Mouse (Mus musculus) intestine, postnatal 0 days (tissue): ENCODE data around the gene Lypd3. TPM values are rescaled to one million over a fixed set of nuclear protein-coding genes. Genes with fewer than 3 reads are reported as not detected.

Source experiments
- ATAC-seq: fragments of 200-750 bp; cut with Nextera tagmentation; 2 replicates; pipeline ENCODE4 v1.8.0; 2017; ENCODE audit warnings: mild to moderate bottlenecking, moderate TSS enrichment, moderate library complexity
- H3K27ac ChIP-seq: fragments of 300-500 bp; sonication (generic); 2 replicates; pipeline ENCODE4 v1.5.1; 2014; ENCODE audit warnings: mild to moderate bottlenecking, low read depth, low read length, moderate library complexity
- H3K27me3 ChIP-seq: fragments of 300-500 bp; sonication (generic); replicated peaks from 2 replicates; pipeline ENCODE4 v1.6.1; 2014; ENCODE audit warnings: low read length, mixed read lengths; ENCODE audit not compliant: control insufficient read depth, insufficient read depth
- H3K36me3 ChIP-seq: fragments of 300-500 bp; sonication (generic); 2 replicates; pipeline ENCODE4 v1.6.1; 2014; ENCODE audit warnings: mild to moderate bottlenecking, moderate library complexity; ENCODE audit not compliant: control insufficient read depth, insufficient read depth
- H3K4me1 ChIP-seq: fragments of 300-500 bp; sonication (generic); replicated peaks from 2 replicates; pipeline ENCODE4 v1.6.1; 2014; ENCODE audit warnings: antibody characterized with exemption, low read length, mixed read lengths; ENCODE audit not compliant: control insufficient read depth, insufficient read depth
- H3K4me2 ChIP-seq: fragments of 300-500 bp; sonication (generic); replicated peaks from 2 replicates; pipeline ENCODE4 v1.6.1; 2014; ENCODE audit warnings: low read depth, mild to moderate bottlenecking, moderate library complexity
- H3K4me3 ChIP-seq: fragments of 300-500 bp; sonication (generic); 2 replicates; pipeline ENCODE4 v1.5.1; 2014; ENCODE audit warnings: low read depth, low read length
- H3K9ac ChIP-seq: fragments of 300-500 bp; sonication (generic); 2 replicates; pipeline ENCODE4 v1.6.1; 2014; ENCODE audit warnings: mild to moderate bottlenecking, low read depth, low read length
- H3K9me3 ChIP-seq: fragments of 300-500 bp; sonication (generic); 2 replicates; pipeline ENCODE4 v1.6.1; 2016; ENCODE audit warnings: mixed run types; ENCODE audit not compliant: control insufficient read depth
- CTCF ChIP-seq: sonication (generic); IDR thresholded peaks from 2 replicates; pipeline ENCODE4 v1.5.1; 2016; ENCODE audit warnings: low read depth, mild to moderate bottlenecking, control low read depth, antibody characterized with exemption, moderate library complexity
- WGBS: fragments of 180-500 bp; shearing (Covaris S2); extraction: QIAGEN DNeasy Blood & Tissue Kit; methylation state at CpG from one replicate; pipeline ENCODE4 v1.1.7; 2014; 5-methylcytosine and 5-hydroxymethylcytosine counted together
- polyA plus RNA-seq: library from polyadenylated mRNA; unstranded; fragments of >200 nt; fragmentation: Nextera tagmentation; extraction: Ambion mirVana; gene quantifications from 2 replicates; pipeline ENCODE4 v1.2.1, GENCODE M21; 2015

The Lypd3 gene
- polyA plus RNA-seq, 1 experiment from 2014 or later, result 0.13 TPM

DNA sequence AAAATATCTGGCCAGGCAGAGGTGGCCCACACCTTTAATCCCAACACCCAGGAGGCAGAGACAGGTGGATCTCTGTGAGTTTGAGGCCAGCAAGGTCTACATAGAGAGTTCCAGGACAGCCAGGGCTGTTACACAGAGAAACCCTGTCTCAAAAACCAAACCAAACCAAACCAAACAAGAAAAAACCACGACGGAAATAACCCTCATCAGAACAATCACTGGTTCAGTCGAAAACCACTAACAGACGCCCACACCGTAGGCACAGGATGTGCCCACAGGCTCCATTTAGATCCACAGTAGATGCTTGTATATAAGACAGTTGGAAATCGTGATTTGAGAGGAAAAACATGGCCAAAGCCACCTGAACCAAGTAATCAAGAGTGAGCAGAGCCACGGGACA, 8.6 kb downstream of the Lypd3 start:
- no peaks in the 10 kb centered on the region for H3K4me1 ChIP-seq

DNA sequence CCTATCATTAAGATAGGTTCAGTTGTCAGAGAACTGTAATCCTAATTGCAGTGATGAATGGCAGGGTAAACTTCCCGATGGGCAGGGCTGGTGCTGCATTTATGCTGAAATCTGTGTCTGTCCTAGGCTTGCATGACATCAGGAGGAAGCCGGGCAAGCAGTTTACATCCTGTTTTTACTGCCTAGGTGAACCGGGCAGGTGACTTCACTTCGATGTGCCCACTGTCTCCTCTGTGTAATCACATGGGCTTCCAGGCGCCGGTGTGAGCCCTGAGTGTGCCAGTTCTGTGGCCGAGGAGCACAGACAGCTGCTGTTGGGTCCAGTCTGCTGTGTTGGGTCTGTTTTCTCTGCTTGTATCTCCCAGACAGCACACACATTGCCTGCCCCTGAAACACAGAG, 10.1 kb downstream of the Lypd3 start:
- H3K36me3 ChIP-seq, result no peaks in the 10 kb centered on the region
- 55% methylated on average over 7 of the region's 7 CpGs for WGBS
- H3K27ac ChIP-seq, result no peak overlapping the region
- no peaks in the 10 kb centered on the region for H3K4me1 ChIP-seq
- no peaks in the 10 kb centered on the region for H3K9me3 ChIP-seq
- H3K4me2 ChIP-seq, result no peak overlapping the region
- ATAC-seq, result no peak
- H3K4me3 ChIP-seq, result no peak overlapping the region
- no peak for TF ChIP-seq CTCF
- H3K9ac ChIP-seq, result no peak overlapping the region
- peaks cover 2% of the 10 kb centered on the region; the same call in 1 of the 2 replicates for H3K27me3 ChIP-seq

More for the DNA sequence above, 8.6 kb downstream of the Lypd3 start:
- 65% methylated on average over 7 of the region's 7 CpGs for WGBS
- Histone ChIP-seq H3K9ac (no peak overlapping the region), H3K4me2 (no peak overlapping the region), H3K27me3 (peaks cover 13% of the 10 kb centered on the region; the same call in 1 of the 2 replicates), H3K36me3 (no peaks in the 10 kb centered on the region), H3K4me3 (no peak overlapping the region), H3K27ac (no peak overlapping the region), H3K9me3 (no peaks in the 10 kb centered on the region)
- no peak for TF ChIP-seq CTCF
- ATAC-seq, result no peak

DNA sequence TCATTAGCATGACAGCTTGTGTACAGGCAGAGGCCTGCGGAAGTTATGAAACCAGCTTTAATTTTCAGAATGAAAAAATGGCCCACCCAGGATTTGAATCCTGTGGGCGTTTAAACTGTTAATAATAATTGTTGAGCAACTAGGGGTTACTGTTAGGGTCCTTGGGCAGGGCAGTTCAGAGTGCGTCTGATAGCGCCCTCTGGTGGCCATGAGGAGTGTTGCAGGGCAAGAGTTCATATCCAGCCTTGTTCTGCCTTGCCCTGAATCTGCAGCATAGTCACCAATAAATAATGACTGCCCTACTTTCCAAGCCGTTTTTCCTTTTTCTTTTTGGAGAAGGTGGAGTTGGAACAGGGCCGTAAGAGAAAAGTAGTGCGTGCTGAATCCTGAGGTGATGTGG, 17.3 kb downstream of the Lypd3 start:
- H3K36me3 ChIP-seq, result no peaks in the 10 kb centered on the region
- WGBS, result 20% methylated on average over 7 of the region's 7 CpGs
- no peaks in the 10 kb centered on the region for H3K9me3 ChIP-seq
- H3K27me3 ChIP-seq, result no peaks in the 10 kb centered on the region
- no peak for ATAC-seq
- no peak overlapping the region for H3K9ac ChIP-seq
- H3K27ac ChIP-seq, result no peak overlapping the region
- H3K4me3 ChIP-seq, result no peak overlapping the region
- peak; percentile 91 for TF ChIP-seq CTCF
- H3K4me1 ChIP-seq, result no peaks in the 10 kb centered on the region
- no peak overlapping the region for H3K4me2 ChIP-seq

DNA sequence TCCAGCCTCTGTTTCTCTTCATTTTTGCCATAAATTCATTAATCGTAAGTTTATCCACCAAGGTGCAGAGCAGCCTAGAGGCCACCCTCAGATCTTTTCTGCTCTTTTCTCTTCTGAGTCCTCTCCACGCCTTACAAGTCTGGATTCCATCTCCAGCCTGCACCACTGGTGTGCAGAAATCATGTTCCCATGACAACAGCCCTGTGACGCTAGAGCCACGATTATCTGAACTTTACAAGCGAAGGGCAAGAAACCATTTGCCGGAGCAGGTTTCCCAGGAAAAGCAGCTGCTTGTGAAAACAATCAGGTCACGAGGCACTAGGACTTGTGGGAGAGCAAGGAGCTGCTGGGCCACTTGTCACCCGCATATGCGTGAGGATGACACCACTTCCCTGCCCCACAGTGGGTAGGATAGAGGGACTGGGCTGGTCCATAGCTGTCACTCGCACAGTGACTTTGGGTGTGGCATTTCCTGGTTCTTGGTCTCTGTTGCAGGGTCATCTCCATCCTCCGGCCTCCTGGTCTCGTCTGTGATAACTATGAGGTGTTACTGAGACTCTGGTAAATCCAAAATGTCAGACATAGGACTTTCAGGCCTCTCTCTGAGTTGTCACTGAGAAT, 23.5 kb downstream of the Lypd3 start:
- no peak overlapping the region for H3K4me2 ChIP-seq
- no peak for ATAC-seq
- no peak overlapping the region for H3K9ac ChIP-seq
- no peak overlapping the region for H3K27ac ChIP-seq
- no peak for TF ChIP-seq CTCF
- H3K4me1 ChIP-seq, result no peaks in the 10 kb centered on the region
- no peaks in the 10 kb centered on the region for H3K9me3 ChIP-seq
- H3K36me3 ChIP-seq, result no peaks in the 10 kb centered on the region
- WGBS, result 36% methylated on average over 12 of the region's 12 CpGs
- H3K27me3 ChIP-seq, result no peaks in the 10 kb centered on the region
- no peak overlapping the region for H3K4me3 ChIP-seq

DNA sequence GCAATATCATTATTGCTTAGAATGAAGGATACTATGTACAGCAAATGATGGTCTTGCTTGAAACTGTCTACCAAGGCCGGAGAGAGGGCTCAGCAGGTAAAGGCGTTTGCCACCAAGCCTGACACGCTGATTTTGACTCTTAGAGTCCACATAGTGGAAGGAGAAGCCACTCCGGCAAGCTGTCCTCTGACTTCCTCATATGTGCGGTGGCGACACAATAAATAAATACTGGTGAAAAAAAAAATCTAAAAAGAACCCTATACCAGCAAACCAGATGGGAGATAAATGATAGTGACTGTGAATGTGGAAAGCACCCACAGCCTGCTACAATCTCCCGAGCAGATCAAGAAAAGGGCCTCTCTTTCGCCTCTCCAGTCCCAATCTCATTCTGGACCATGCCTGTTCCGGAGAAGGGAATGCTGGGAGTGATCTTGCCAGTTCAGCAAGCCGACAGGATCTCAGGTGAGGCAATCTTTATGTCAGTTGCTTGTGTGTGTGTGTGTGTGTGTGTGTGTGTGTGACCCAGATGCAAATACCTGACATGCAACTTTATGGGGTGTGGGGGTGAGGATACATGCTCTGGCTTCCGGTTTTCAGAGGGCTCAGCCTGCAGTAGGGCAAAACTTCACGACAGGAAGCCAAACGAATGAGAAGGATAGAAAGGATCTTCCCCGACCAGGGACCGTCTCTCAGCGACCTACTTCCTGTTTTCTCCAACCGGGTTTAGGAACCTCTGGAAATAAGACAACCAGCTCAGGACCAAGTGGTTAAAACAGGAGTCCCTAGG, 25.0 kb downstream of the Lypd3 start:
- no peak for TF ChIP-seq CTCF
- H3K4me3 ChIP-seq, result no peak overlapping the region

DNA sequence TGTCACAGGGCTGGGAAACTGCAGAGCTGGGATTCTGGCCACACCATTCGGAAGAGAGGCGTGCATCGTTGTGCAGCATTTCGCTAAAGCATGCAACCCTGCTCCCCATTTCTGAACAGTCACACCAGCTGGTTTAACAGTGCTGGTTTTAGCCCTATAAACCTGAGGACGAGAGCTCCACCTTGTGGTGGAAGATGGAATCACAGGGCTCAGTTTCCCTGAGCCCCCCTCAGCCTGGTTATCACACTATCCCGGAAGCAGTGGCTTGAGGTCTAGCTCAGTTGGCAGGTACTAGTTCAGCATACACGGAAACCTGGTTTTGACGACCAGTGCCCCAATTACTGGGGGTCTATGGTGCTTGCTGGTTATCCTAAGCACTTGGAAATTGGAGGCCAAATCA, 26.2 kb downstream of the Lypd3 start:
- TF ChIP-seq CTCF, result peak; percentile 92
- H3K4me1 ChIP-seq, result no peaks in the 10 kb centered on the region
- ATAC-seq, result peak; percentile 47; the same call in 1 of the 2 replicates

More for the DNA sequence above, 25.0 kb downstream of the Lypd3 start:
- Histone ChIP-seq H3K4me2 (no peak overlapping the region), H3K36me3 (no peaks in the 10 kb centered on the region), H3K4me1 (no peaks in the 10 kb centered on the region), H3K27me3 (no peaks in the 10 kb centered on the region), H3K9me3 (no peaks in the 10 kb centered on the region), H3K27ac (no peak overlapping the region), H3K9ac (no peak overlapping the region)
- ATAC-seq, result no peak
- WGBS, result 60% methylated on average over 17 of the region's 17 CpGs

More for the DNA sequence above, 26.2 kb downstream of the Lypd3 start:
- no peak overlapping the region for H3K4me2 ChIP-seq
- no peak overlapping the region for H3K9ac ChIP-seq
- H3K27me3 ChIP-seq, result no peaks in the 10 kb centered on the region
- H3K36me3 ChIP-seq, result no peaks in the 10 kb centered on the region
- WGBS, result 13% methylated on average over 8 of the region's 8 CpGs
- no peaks in the 10 kb centered on the region for H3K9me3 ChIP-seq
- H3K27ac ChIP-seq, result no peak overlapping the region
- H3K4me3 ChIP-seq, result no peak overlapping the region
